ENCODE assay signal across 14 mouse cellular contexts in genomic region chr11:21561347-21561746, GRCm38 (mm10). TPM values are rescaled to one million over a fixed set of nuclear protein-coding genes. Genes with fewer than 3 reads are reported as not detected.
A peak's percentile ranks its signal among the peaks of the same experiment; 100 is the strongest.
DNase-seq lines count a peak whose midpoint lies in the region; ATAC-seq and TF ChIP-seq lines count a peak whose summit lies in the region.
"Had no signal": no experiment of that assay in that cellular context is flagged by ENCODE, and none has a peak within 500 bp of the region (broad histone marks: within the 10 kb centered on the region; RNA-seq: fewer than 3 reads in every experiment).

No protein-coding gene starts in this region.

- H3K4me3 ChIP-seq in cerebellum, adult 2 months (replicated peaks; ENCODE audit: insufficient read depth, low read depth, low read length): no peak overlapping the region
- no peak overlapping the region for H3K4me3 ChIP-seq in kidney, adult 2 months (ENCODE audit: insufficient read depth, low read depth, low read length)
- H3K4me3 ChIP-seq in kidney, embryonic 15.5 days (replicated peaks): no peak overlapping the region
- H3K4me3 ChIP-seq in heart, embryonic 12.5 days: no peak overlapping the region
- H3K4me3 ChIP-seq: embryonic facial prominence, embryonic 10.5 days; myocyte had no signal

- 26% methylated on average over 5 of the region's 5 CpGs for WGBS in cerebellum, adult 2 months
- WGBS in kidney, adult 2 months: 48% methylated on average over 5 of the region's 5 CpGs
- WGBS in kidney, embryonic 15.5 days: 87% methylated on average over 5 of the region's 5 CpGs
- 70% methylated on average over 5 of the region's 5 CpGs for WGBS in heart, embryonic 12.5 days

- TF ChIP-seq CTCF in cerebellum, adult 2 months (IDR thresholded peaks at IDR 0.05; ENCODE audit: borderline replicate concordance, insufficient read depth, low read depth, low read length): no peak
- no peak for TF ChIP-seq CTCF in kidney, adult 2 months (conservative IDR thresholded peaks at IDR 0.05; ENCODE audit: insufficient read depth, insufficient read length, low read depth, low read length)

- H3K9ac ChIP-seq in kidney, embryonic 15.5 days: no peak overlapping the region
- H3K9ac ChIP-seq in heart, embryonic 12.5 days: no peak overlapping the region

- peaks cover 6% of the 10 kb centered on the region for H3K4me1 ChIP-seq in cerebellum, adult 2 months (ENCODE audit: control insufficient read depth, insufficient read depth, low read length)
- peaks cover 17% of the 10 kb centered on the region; the same call in 1 of the 2 replicates for H3K4me1 ChIP-seq in kidney, adult 2 months (ENCODE audit: control insufficient read depth, insufficient read depth, low read length)
- H3K4me1 ChIP-seq in kidney, embryonic 15.5 days: no peaks in the 10 kb centered on the region
- peaks cover 22% of the 10 kb centered on the region for H3K4me1 ChIP-seq in heart, embryonic 12.5 days (replicated peaks)
- H3K4me1 ChIP-seq: embryonic facial prominence, embryonic 10.5 days had no signal

- no peak for ATAC-seq in kidney, embryonic 15.5 days (replicated peaks; ENCODE audit: low FRiP score)
- no peak for ATAC-seq in heart, embryonic 12.5 days (ENCODE audit: insufficient number of reproducible peaks, low FRiP score)
- no peak for ATAC-seq in granulocyte monocyte progenitor cell, adult 5-6 weeks (replicated peaks; ENCODE audit: poor library complexity, severe bottlenecking)
- ATAC-seq: lung, postnatal 0 days had no signal

- no peaks in the 10 kb centered on the region for H3K27me3 ChIP-seq in cerebellum, adult 2 months (ENCODE audit: control insufficient read depth, insufficient read depth, low read length)
- H3K27me3 ChIP-seq in kidney, adult 2 months (replicated peaks; ENCODE audit: control insufficient read depth, insufficient read depth, low read length): no peaks in the 10 kb centered on the region
- H3K27me3 ChIP-seq in kidney, embryonic 15.5 days: no peaks in the 10 kb centered on the region
- H3K27me3 ChIP-seq in heart, embryonic 12.5 days (replicated peaks): no peaks in the 10 kb centered on the region

- H3K36me3 ChIP-seq in kidney, adult 2 months (ENCODE audit: control insufficient read depth, insufficient read depth, low read length): peaks cover 22% of the 10 kb centered on the region
- H3K36me3 ChIP-seq in kidney, embryonic 15.5 days: peaks cover 81% of the 10 kb centered on the region
- peaks cover 67% of the 10 kb centered on the region for H3K36me3 ChIP-seq in heart, embryonic 12.5 days

- no peak overlapping the region for H3K4me2 ChIP-seq in kidney, embryonic 15.5 days
- H3K4me2 ChIP-seq in heart, embryonic 12.5 days: no peak overlapping the region
- H3K4me2 ChIP-seq: liver, embryonic 11.5 days had no signal

- DNase-seq in cerebellum, adult 2 months: peak; percentile 21 to 27
- no peak for DNase-seq in cerebellum, adult 11-12 months
- peak; percentile 70 for DNase-seq in kidney, adult 2 months
- DNase-seq in heart, postnatal 4 days: peak; percentile 76
- DNase-seq in spleen, adult 18-20 months: no peak
- DNase-seq: cerebellum, adult 9-10 months; right cerebral cortex, postnatal 14 days had no signal

- H3K27ac ChIP-seq in cerebellum, adult 2 months (ENCODE audit: insufficient read depth, low read length): no peak overlapping the region
- H3K27ac ChIP-seq in kidney, adult 2 months (ENCODE audit: insufficient read depth, low read depth, low read length): peak overlapping the region; percentile 13; the same call in 1 of the 2 replicates
- H3K27ac ChIP-seq in kidney, embryonic 15.5 days: no peak overlapping the region
- H3K27ac ChIP-seq in heart, embryonic 12.5 days (ENCODE audit: poor library complexity, severe bottlenecking): 0 out of 2 replicates have a peak overlapping the region, but pooled peaks have one; percentile 1
- H3K27ac ChIP-seq: embryonic facial prominence, embryonic 10.5 days had no signal

- H3K9me3 ChIP-seq in kidney, embryonic 15.5 days (replicated peaks): no peaks in the 10 kb centered on the region
- no peaks in the 10 kb centered on the region for H3K9me3 ChIP-seq in heart, embryonic 12.5 days (replicated peaks)
- H3K9me3 ChIP-seq: embryonic facial prominence, embryonic 10.5 days had no signal

- no peak for TF ChIP-seq POLR2A in cerebellum, adult 2 months (IDR thresholded peaks at IDR 0.05; ENCODE audit: borderline replicate concordance, insufficient read depth, low read length)
- TF ChIP-seq POLR2A in kidney, adult 2 months (IDR thresholded peaks at IDR 0.05; ENCODE audit: low read depth, low read length): no peak

RNA-seq across cellular contexts. Expression of gene Wdpcp, which starts 10.7 kb away (rescaled TPM):
- 4.3 and 4.9 TPM in 2 replicates for polyA plus RNA-seq in cerebellum, adult 2 months (2012; rRNA removed)
- polyA plus RNA-seq in kidney, adult 2 months (2012; rRNA removed): 7.6 and 8.3 TPM in 2 replicates
- 11.5 and 11.8 TPM in 2 replicates for polyA plus RNA-seq in kidney, embryonic 15.5 days (2015; fragmentation: Nextera tagmentation; extraction: Ambion mirVana)
- 7.4 and 8.0 TPM in 2 replicates for polyA plus RNA-seq in heart, embryonic 12.5 days (2016; fragmentation: Nextera tagmentation; extraction: Ambion mirVana)
- 1 to 10 TPM; 7.9 to 8.9 TPM for total RNA-seq in heart, postnatal 4 days (2021)
- 5.7 and 12.8 TPM in 2 replicates for total RNA-seq in granulocyte monocyte progenitor cell, adult 5-6 weeks (2014; fragmentation: Nextera tagmentation)
- 17.7 and 18.2 TPM in 2 replicates for total RNA-seq in granulocyte monocyte progenitor cell, adult 5-6 weeks (2017)

RNA-seq across cellular contexts. Expression of gene Mdh1, which starts 10.8 kb away (rescaled TPM):
- 1,349 and 1,378 TPM in 2 replicates for polyA plus RNA-seq in cerebellum, adult 2 months (2012; rRNA removed)
- polyA plus RNA-seq in kidney, adult 2 months (2012; rRNA removed): 970 and 1,136 TPM in 2 replicates
- 636 and 660 TPM in 2 replicates for polyA plus RNA-seq in kidney, embryonic 15.5 days (2015; fragmentation: Nextera tagmentation; extraction: Ambion mirVana)
- 1,323 and 1,326 TPM in 2 replicates for polyA plus RNA-seq in heart, embryonic 12.5 days (2016; fragmentation: Nextera tagmentation; extraction: Ambion mirVana)
- 1,000 to 10,000 TPM; 1,804 to 1,839 TPM for total RNA-seq in heart, postnatal 4 days (2021)
- 223 and 328 TPM in 2 replicates for total RNA-seq in granulocyte monocyte progenitor cell, adult 5-6 weeks (2014; fragmentation: Nextera tagmentation)
- total RNA-seq in granulocyte monocyte progenitor cell, adult 5-6 weeks (2017): 208 and 232 TPM in 2 replicates

Comparison
In these comparisons a context has a peak if more than half of its experiments do, and no peak if none do; other contexts are left out.
1. DNase-seq: peak in cerebellum, adult 2 months (2 of 2), kidney, adult 2 months (single experiment) and heart, postnatal 4 days (single experiment); none in cerebellum, adult 11-12 months (single experiment) and spleen, adult 18-20 months (0 of 2).
2. H3K27ac ChIP-seq: peak in kidney, adult 2 months (single experiment) and heart, embryonic 12.5 days (single experiment); none in cerebellum, adult 2 months (single experiment) and kidney, embryonic 15.5 days (single experiment).